Mouse (Mus musculus) lung, postnatal 36 days (tissue): Measurements from ENCODE around the gene Lrrc73.
A peak's percentile ranks its signal among the peaks of the same experiment; 100 is the strongest.

Experiments
- DNase-seq: peaks from one replicate; pipeline ENCODE4 v3.0.0; 2022; ENCODE audit warnings: mixed read lengths

The Lrrc73 gene

DNA sequence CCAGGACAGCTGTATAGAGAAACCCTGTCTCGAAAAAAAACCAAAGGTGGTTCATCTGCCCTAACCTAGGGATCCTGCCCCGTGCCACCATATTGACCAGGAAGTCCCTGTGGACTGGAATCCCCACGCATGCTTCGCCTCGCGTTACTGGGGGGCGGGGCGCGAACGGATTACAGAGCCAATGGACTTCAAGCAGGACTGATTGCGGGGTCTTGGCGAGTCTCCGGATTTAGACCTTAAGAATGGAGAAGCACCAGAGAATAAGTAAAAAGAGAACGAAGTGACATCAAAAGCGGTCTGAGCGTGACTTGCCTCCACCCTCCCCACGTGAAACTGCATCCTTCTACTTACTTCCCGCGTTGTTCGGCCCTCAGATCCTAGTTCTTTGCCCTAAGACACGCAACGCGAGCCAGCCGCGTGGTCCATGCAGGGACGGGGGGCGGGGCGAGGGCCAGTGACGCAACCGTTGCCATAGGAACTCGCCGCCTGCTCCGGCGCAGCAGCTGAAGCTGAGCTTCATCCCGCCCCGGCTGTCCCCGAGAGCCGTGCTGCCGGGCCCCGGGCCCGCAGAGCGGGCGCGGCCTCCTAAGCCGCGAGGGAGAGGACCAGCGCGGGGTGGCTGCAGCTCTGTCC is at the start of gene Lrrc73:
TSS of gene Lrrc73 (plus strand) at position 80 of the 633 bp plus-strand sequence.
- peak; percentile 93 for DNase-seq

GRCm38 (mm10) chr17:46206676-46207075 is 46.7 kb upstream of the Lrrc73 start:
- no peak for DNase-seq

DNA sequence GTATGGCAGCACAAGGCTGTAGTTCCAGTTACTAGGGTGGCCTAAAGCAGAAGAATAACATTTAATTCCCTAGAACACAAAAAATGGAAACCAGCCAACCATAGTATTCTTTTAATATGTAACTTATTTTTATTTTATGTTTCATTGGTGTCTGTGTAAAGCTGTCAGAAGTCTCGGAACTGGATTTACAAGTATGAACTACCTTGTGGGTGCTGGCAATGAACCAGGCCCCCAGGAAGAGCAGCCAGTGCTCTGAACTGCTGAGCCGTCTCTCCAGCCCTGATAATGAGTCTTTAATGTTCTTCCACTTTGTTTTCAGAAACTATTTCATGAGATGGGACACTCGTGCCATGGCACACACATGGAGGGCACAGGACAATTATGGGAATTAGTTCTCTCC is 42.8 kb upstream of the Lrrc73 start:
- DNase-seq = no peak

GRCm38 (mm10) chr17:46221601-46222000 is 31.7 kb upstream of the Lrrc73 start:
- no peak for DNase-seq

- DNase-seq = no peak
These were observed 25.8 kb upstream of the Lrrc73 start for GRCm38 (mm10) chr17:46227576-46227975.

DNA sequence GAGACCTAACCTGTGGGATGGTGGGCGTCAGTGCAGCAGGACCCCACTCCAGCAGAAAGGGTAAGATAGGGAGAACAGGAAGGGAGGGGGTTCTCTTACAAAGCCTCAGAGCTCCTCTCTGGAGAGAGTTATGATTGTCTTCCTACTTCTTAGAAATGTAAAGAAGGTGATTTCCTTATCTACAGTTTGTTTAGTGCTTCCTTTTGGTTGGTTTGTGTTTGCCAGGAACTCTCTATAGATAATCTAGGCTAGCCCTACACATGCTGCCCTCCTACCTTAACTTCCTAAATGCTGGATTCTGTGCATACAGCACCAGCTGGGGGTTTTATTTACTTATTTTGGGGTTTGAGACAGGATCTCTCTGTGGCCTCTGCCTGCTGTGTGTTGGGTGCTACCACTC is 17.3 kb upstream of the Lrrc73 start:
- DNase-seq = no peak

GRCm38 (mm10) chr17:46237079-46237478 is 16.3 kb upstream of the Lrrc73 start:
- DNase-seq = no peak

GRCm38 (mm10) chr17:46237480-46237879 is 15.9 kb upstream of the Lrrc73 start:
- no peak for DNase-seq

DNA sequence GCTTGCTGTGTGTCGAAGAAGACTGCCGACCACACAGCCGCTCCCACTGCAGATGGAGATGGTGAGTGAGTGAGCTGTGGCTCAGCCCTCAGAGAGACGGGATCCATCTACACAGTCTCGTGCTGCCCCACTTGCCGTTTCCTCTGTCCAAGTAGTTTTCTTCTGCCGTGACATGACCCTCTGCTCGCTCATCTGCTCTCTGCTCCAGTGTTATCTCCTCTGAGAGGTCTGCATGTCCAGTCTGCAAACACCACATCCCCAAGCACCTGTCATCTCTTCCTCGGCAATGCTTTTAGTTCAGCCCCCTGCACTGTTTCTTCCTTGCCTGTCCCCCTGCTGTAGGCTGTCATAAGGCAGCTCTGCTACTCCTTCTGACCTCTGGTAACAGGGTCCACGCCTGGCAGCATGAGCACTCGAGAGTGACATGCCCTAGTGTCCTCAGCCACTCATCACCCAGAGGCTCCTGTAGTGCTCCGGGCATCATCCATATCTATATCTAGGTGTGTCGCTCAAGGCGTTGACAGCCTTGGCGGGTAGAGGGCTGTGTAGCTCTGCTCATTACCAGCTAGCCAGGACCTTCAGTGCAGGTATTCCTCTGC is 13.7 kb upstream of the Lrrc73 start:
- no peak for DNase-seq

DNA sequence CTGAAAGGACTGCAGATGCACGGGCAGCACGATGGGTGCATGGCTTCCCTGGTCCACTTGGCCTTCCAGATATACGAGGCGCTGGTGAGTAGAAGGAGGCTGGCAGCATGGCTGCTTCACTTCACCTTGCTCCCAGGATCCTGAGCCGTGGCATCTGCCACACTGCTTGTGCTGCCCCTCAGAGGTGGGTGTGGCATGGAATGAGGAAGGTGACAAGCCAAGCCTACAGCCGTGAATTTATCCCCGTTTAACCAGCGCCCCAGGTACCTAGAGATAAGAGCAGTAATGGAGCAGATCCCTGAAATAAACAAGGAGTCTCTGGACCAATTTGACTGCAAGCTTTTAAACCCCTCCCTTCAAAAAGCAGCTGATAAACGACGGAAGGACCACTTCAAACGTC is 11.9 kb upstream of the Lrrc73 start:
- peak; percentile 35 for DNase-seq

GRCm38 (mm10) chr17:46242274-46242673 is 11.1 kb upstream of the Lrrc73 start:
- DNase-seq = peak; percentile 39

- peak; percentile 85 for DNase-seq
These were observed 10.3 kb upstream of the Lrrc73 start for GRCm38 (mm10) chr17:46242993-46243392.

GRCm38 (mm10) chr17:46243624-46244023 is 9.7 kb upstream of the Lrrc73 start:
- no peak for DNase-seq

DNA sequence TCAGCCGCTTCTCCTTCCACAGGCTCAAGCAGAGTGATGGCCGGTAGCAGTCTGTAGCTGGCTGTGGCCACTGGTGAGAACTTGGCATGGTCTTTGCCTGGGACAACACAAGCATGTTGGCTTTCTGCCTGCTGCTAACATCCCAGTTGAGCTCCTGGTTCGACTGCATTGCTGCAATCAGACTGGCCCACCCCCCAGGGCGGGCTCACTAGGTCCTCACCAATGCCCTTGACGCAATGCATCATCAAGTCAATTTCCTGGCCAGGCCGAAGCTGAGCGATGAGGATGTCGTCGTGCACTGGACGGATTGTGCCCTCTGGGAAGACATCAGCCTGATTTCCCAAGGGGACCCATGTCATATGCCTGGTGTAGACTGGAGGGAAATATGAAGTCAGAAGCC is 8.8 kb upstream of the Lrrc73 start:
- DNase-seq = peak; percentile 83

DNA sequence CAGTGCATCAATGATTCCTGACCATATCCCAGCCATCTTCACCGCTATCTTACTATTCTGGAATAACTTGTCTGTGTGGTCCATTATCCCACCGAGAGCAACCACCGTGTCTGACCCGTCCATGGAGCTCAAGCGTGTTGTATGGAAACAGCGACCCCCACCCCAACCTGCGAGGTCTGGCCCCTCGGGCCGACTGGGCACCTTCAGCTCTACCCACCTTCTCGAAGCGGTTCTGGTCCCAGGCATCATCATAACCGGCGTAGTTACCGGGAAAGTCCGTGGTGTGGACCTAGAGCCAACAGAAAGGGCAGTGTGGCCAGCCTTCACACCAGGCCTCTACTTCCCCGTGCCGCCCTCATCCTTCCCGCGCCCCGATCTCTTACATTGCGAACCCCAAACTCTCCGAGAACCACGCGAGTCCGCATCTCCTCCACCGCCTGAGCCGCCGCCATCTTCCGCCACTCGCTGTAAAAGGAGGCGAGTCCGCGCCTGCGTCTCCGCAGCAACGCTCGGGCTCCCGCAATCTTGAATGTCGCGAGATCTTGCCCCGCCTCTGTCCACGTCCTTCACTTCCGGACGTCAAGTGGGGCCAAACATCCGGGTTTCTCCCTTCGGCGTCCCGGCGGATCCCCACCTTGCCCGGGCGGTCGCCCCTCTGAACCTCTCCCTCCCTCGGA is 5.7 kb upstream of the Lrrc73 start, which contains the start of the genes Polr1c and Yipf3:
TSS of gene Polr1c (minus strand) at position 543 of the 677 bp plus-strand sequence.
TSS of gene Yipf3 (plus strand) at position 569 of the 677 bp plus-strand sequence.
- DNase-seq = peak; percentile 97

DNA sequence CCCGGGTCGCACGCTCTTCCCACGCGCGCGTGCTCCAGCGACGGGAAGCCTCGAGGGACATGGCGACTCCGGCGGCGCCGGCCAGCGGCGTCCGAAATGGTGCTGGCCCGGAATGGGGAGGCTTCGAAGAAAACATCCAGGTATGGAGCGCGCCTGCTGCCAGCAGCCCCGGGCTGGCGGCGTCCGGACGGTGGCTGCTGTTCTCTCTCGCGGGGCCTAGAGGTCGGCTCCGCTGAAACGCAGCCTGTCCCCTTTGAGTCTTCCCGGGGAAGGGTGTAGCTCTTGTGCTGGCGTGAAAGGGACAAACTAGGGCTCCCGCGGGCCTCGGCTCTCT is 5.2 kb upstream of the Lrrc73 start:
- no peak for DNase-seq

- no peak for DNase-seq
These were observed 2.2 kb upstream of the Lrrc73 start for GRCm38 (mm10) chr17:46251174-46251573.

DNA sequence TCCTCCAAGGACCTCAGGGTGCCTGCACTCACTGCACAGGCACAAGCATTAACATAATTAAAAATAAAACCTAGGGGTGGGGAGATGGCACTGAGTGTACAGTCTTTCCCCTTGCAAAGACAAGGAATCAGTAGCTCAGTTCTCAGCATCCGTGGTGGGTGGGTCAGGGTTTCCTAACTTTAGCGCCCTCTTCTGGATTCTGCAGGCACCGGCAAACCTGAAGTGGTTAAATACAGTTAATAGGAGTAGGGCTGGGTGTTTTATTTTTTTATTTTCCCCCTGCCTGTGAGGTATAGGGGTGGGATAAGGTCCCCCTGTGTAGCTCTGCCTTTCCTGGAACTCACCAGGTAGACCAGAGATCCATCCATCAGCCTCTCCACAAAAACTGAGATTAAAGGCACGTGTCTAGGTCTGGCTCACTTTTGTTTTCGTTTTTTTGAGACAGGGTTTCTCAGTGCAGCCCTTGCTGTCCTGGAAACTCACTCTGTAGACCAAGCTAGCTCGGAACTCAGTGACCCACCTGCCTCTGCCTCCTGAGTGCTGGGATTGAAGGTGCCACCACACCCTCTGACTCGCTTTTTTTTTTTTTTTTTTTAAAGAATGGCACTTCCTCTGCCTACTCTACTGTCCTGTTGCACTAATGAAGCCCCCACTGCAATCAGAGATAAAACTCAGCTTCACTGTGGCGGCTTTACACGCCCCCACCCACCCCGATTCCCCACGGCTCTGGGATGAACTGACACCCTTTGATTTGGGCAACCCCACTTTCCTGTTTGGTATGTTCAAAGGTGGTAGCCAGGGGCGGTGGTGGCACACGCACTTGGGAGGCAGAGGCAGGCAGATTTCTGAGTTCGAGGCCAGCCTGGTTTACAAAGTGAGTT is 520 bp upstream of the Lrrc73 start:
- DNase-seq = peak; percentile 69

- no peak for DNase-seq
These were observed 775 bp downstream of the Lrrc73 start for GRCm38 (mm10) chr17:46254106-46254505.

GRCm38 (mm10) chr17:46255147-46255546 is 1.8 kb downstream of the Lrrc73 start:
- no peak for DNase-seq

DNA sequence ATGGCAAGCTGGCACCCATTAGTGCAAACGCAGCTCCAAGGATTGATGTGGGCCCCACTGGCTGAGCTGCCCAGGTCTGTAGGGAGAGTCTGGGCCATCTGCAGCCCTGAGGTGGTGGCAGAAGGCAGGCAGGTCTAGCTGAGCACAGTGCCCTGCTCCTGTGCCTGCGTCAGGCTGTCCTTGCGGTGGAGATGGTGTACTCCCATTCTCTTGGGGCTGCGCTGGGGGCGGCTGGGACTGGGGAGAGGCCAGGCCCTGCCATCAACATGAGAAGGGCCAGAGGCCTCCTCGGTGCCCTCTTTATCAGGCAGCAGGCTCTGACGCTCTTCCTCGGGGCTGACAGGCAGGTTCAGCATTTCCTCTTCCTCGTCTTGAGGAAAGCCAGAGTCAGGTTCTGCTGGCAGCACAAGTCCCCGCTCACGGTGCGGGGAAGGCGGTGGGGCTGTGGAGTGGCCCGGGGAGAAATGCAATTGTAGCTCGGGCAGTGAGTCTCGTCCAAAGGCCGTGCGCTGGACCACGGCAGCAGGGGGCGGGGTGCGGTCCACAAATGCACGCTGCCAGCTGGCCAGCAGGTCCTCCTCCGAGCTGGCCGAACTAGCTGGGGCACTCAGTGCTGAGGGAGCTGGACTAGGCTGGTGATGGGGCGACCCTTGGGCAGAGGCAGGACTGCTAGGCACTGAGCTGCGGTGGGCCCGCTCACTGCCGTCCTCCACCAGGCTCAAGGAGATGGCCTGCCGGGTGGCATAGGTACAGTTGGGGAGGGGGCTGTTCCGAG is 5.1 kb downstream of the Lrrc73 start:
- DNase-seq = no peak

DNA sequence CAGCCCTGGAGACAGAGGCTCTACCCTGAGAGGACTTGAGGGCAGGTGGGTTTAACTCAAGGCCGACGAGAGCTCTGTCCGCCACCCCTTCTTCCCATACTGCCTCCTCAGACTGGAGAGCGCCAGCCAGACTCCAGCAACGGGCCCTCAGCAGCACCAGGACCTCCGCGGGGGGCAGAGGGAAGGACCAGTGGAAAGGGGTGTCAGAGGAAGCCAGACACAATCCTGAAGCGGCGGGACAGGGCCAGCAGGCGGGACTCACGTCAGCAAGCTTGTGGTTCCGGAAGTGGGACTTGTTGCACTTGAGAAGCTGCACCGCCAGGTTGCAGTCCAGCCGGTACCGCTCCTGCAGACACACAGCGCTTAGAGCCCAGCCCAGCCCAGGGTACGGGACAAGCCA is 6.3 kb downstream of the Lrrc73 start:
- DNase-seq = no peak
